Mouse (Mus musculus): ENCODE measurements around the gene Oat.

The Oat gene

GRCm38 (mm10) chr7:132547126-132547525 lies 29.1 kb downstream of the Oat start:
- no peak for DNase-seq (ENCODE audit: extremely low spot score, low read depth, low spot score)

GRCm38 (mm10) chr7:132542427-132542826 lies 33.8 kb downstream of the Oat start:
- DNase-seq (ENCODE audit: extremely low spot score, low read depth, low spot score) = no peak

GRCm38 (mm10) chr7:132541566-132541965 lies 34.6 kb downstream of the Oat start:
- no peak for DNase-seq (ENCODE audit: extremely low spot score, low read depth, low spot score)

GRCm38 (mm10) chr7:132540597-132540996 lies 35.6 kb downstream of the Oat start:
- DNase-seq (ENCODE audit: extremely low spot score, low read depth, low spot score) = no peak

- no peak for DNase-seq (ENCODE audit: extremely low spot score, low read depth, low spot score)
These were observed 47.0 kb downstream of the Oat start for GRCm38 (mm10) chr7:132529206-132529605.

GRCm38 (mm10) chr7:132513419-132513982 lies 62.7 kb downstream of the Oat start:
- no peak for DNase-seq (ENCODE audit: extremely low spot score, low read depth, low spot score)

GRCm38 (mm10) chr7:132509110-132509509 lies 67.1 kb downstream of the Oat start:
- no peak for DNase-seq (ENCODE audit: extremely low spot score, low read depth, low spot score)
